Mouse (Mus musculus) right cerebral cortex, postnatal 36 days (tissue): ENCODE measurements around the gene Tomm5.
"Not testable (repeated sequence)": the region's sequence is repeated elsewhere in the genome, so short reads cannot be mapped to it uniquely, and the experiment has no call there.

Experiments
- DNase-seq, 2 experiments: peaks; one replicate each; pipeline ENCODE4 v3.0.0; 2022; ENCODE audit warnings: low spot score in 2 of 2, mixed read lengths in 1 of 2

Tomm5 gene

DNA sequence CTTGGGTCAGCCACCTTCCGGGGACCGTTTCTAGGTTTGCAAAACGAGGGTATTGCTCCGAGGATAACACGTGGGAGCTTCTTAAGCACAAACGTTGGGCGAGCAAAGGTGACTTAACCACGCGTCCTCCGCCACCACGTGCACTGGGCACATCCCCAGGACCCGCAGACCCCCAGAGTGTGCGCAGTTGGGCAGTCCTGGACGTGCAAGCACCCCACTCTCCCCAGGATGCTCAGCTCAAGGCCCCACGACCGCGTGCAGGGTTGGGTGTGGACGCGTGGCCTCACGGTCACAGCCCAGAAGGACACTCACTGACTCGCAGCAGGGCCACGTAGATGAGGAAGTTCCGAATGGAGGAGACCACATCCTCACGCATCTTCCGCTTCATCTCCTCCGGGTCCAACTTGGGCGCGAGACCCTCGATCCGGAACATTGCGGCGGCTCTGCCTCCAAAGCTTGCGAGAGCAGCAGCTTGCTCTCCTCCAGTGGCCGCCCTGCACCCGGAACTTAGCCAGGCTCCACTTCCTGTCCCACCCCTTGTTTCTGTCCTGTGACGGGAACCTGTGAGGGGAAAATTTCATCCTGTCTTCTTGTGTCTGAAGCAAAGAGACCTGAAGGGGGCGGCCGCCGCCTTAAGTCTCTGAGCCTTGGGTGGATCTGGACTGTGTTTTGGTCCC, at the start of gene Tomm5:
Gene Tomm5, minus strand, starts transcription at position 514 of the 677 bp plus-strand sequence.
- peak; percentile 89 to 93 for DNase-seq

- no peak for DNase-seq
Observed at GRCm38 (mm10) chr4:45156433-45156832, 48.5 kb upstream of the Tomm5 start.

- DNase-seq = no peak
Observed at GRCm38 (mm10) chr4:45143005-45143404, 35.1 kb upstream of the Tomm5 start.

GRCm38 (mm10) chr4:45142411-45142810, 34.5 kb upstream of the Tomm5 start:
- peak in 1 of 2 experiments; percentile 10 for DNase-seq

GRCm38 (mm10) chr4:45141835-45142234, 33.9 kb upstream of the Tomm5 start:
- no peak for DNase-seq

GRCm38 (mm10) chr4:45137636-45138035, 29.7 kb upstream of the Tomm5 start:
- DNase-seq = no peak

- no peak for DNase-seq
Observed at GRCm38 (mm10) chr4:45134471-45134870, 26.6 kb upstream of the Tomm5 start.

DNA sequence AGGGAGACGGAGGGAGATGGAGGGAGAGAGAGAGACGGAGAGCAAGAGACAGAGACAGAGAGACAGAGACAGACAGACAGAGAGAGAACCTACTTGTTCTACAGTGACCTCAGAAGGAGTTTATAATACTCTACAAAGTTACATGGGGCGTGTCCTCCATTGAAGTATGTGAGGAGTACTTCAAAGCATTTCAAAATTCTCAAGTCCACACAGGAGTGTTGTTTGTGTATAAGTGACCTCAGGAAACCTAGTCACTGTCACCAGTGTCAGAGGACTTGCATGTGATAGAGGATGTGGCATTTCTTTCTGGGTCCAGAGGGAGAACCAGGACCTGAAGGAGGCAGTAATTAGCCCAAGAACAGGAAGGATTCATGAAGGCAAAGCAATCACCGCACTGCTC, 23.1 kb upstream of the Tomm5 start:
- DNase-seq = no peak

DNA sequence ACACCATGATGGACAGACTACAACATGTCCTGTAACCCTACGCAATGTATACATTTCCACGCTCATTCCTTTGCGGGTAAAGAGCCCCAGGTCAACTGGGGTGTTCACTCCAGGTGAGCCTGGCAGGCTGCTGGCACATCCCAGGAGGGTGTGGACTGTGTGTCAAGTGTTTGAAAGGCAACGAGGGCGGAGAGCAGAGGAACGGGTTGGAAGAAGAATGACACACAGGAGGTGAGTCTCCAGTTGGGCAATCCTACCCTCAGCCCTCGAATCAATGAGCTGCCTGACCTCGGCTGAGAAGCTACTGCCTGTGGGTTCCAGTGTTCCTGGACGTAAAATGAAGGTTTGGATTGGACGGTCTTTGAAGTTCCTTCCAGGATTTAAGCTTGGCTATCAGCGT, 13.4 kb upstream of the Tomm5 start:
- DNase-seq = no peak

- no peak for DNase-seq
Observed at GRCm38 (mm10) chr4:45108456-45109110, 669 bp upstream of the Tomm5 start.

DNA sequence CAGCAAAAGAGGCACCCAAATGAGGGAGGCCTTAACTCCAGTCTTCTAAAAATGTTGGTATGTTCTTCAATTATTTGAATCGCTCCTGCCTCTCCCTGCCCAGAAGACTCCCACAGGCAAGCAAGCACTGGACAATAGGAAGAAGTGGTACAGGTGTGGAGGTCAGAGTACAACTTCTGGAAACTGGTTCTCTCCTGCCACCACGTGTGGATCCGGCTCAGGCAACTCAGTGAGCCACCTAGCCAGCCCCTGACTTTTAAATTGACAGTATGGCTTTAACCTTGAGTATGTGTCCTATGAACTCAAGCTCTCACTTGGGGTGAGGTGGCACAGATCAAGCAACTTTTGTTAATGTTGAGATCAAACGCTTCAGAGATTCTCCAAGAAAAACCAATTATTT, 848 bp downstream of the Tomm5 start:
- no peak for DNase-seq

GRCm38 (mm10) chr4:45106409-45106808, 1.5 kb downstream of the Tomm5 start:
- DNase-seq = no peak

DNA sequence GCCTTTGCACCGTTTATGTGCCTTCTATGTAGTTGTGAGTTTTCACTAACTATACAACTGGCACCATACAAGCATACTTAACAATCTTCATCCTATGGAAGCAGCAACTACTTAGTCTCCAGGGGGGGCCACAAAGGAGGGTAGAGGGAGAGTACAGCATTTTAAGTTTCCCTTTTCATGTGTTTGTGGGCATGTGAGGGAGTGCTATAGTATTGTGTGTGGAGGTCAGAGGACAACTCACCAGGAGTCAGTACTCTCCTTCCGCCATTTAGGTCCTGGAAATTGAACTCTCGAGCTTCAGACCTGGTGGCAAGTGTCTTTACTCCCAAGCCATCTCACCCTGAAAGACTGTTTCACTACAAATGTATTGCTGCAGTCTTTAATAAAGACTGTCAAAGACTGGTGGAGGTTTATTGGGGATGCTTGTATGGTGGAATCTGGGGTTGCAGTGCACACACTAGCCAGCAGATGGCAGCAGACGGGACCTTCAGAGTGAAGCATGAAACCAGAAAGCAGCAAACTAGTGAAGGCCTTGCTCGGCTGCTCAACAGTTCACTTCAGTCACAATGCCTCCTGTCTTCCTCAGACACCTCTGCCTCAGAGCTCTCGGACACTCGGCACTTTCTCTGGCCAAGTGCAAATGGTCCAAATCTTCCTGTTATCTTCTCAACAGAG, 10.6 kb downstream of the Tomm5 start:
- DNase-seq = peak; percentile 31 to 44

DNA sequence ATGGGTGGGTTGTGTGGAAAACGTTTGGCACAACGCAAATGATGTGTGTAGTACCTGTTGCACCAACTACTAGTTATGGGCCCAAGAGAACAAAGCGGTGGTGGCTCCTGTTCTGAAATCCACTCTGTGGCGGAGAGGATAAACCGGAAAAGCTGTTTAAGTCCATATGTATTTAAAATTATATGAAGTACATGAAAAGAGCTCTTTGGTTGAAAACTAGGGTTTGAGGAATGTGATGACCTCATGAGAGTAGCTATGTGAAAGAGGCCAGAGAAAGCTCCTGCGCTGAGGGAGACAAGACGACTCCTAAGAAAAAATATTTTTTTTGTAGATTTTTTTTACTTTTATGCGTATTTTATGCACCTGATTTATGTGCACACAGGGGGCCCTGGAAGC, 23.0 kb downstream of the Tomm5 start:
- DNase-seq = no peak

GRCm38 (mm10) chr4:45084021-45084894, 23.7 kb downstream of the Tomm5 start, which contains the start of gene Fbxo10:
Gene Fbxo10, minus strand, starts transcription at chr4:45084604.
- DNase-seq = peak; percentile 86 to 88

DNA sequence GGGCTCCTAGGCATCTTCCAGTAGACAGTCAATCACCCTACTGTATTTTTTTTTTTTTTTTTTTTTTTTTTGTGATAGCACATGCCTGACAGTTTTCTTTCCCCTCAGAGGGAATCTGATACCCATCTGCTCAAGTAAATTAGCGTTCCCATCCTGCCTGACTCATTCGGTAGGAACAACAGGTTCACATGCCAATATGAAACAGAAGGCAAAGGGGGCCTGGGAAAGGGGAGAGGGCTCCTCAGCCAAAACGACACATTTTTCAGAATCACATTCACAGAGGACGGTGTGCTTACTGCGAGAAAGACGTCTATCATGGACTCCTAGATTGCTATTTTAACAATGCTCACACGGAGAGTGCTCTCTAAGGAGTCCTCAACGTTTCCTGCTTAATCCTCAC, 24.4 kb downstream of the Tomm5 start:
- DNase-seq = no peak

GRCm38 (mm10) chr4:45082951-45083350, 25.0 kb downstream of the Tomm5 start:
- no peak for DNase-seq

GRCm38 (mm10) chr4:45081041-45081440, 26.9 kb downstream of the Tomm5 start:
- not testable (repeated sequence) for DNase-seq

- no peak for DNase-seq
Observed at GRCm38 (mm10) chr4:45073544-45073943, 34.4 kb downstream of the Tomm5 start.

DNA sequence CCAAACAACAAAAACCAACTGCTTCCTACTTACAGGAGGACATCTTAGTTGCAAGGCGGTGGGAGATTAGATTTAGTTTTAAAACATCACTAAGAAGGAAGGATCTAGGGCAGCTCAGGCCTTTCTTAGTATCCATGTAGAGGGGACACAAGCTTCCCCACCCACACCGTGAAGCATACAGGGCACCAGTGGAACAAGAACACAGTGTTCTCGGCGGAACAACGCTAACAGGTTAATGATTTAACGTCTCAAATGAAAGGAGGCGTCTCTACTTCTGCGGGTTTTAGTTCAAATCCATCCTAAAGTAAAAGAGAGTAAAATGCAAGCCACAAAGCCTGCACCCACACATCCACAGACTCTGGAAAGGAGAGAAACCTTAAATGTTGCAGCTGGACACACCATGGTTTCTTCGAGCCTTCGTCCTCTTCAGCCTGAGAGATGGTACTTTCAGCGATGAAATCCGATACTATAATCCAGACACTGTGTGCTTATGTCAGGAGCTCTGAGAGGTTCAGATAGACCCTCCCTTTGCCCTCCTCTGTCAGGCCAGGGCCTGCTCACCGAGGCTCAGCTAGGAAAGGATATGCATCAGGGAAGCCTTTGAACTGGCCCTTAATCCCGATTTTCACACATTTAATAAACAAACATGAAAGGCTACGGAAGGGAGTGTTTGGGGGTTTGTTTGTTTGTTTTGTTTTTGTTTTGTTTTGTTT, 35.5 kb downstream of the Tomm5 start:
- no peak for DNase-seq

GRCm38 (mm10) chr4:45067742-45068141, 40.2 kb downstream of the Tomm5 start:
- DNase-seq = no peak
